Mouse (Mus musculus) hindbrain, embryonic 16.5 days (tissue): ENCODE measurements at regions not wholly inside any gene's neighbourhood (a gene's known extent, or its start where the extent isn't known, plus 50 kb on each side); places are given as distances from the start of the nearest gene placed in this dataset.

Experiments
- ATAC-seq: fragments of 200-750 bp; cut with Nextera tagmentation; 2 replicates; pipeline ENCODE4 v1.8.0; 2017; ENCODE audit warnings: moderate TSS enrichment, moderate library complexity
- H3K27ac ChIP-seq: fragments of 300-500 bp; sonication (generic); 2 replicates; pipeline ENCODE4 v1.5.1; 2014; ENCODE audit warnings: low read depth, mild to moderate bottlenecking, control low read depth, low read length, moderate library complexity
- H3K27me3 ChIP-seq: fragments of 300-500 bp; sonication (generic); replicated peaks from 2 replicates; pipeline ENCODE4 v1.6.1; 2014; ENCODE audit warnings: low read length; ENCODE audit not compliant: control insufficient read depth, insufficient read depth
- H3K36me3 ChIP-seq: fragments of 300-500 bp; sonication (generic); 2 replicates; pipeline ENCODE4 v1.6.1; 2014; ENCODE audit warnings: mild to moderate bottlenecking, low read length, moderate library complexity, mixed read lengths; ENCODE audit not compliant: control insufficient read depth, insufficient read depth
- H3K4me1 ChIP-seq: fragments of 300-500 bp; sonication (generic); 2 replicates; pipeline ENCODE4 v1.6.1; 2014; ENCODE audit warnings: low read depth, low read length; ENCODE audit not compliant: control insufficient read depth, insufficient read depth
- H3K4me2 ChIP-seq: fragments of 300-500 bp; sonication (generic); 2 replicates; pipeline ENCODE4 v1.6.1; 2014; ENCODE audit warnings: mild to moderate bottlenecking, low read length, control low read depth, moderate library complexity
- H3K4me3 ChIP-seq: fragments of 300-500 bp; sonication (generic); 2 replicates; pipeline ENCODE4 v1.5.1; 2014; ENCODE audit warnings: mild to moderate bottlenecking, low read length, control low read depth, moderate library complexity
- H3K9ac ChIP-seq: fragments of 300-500 bp; sonication (generic); 2 replicates; pipeline ENCODE4 v1.6.1; 2014; ENCODE audit warnings: low read depth, mild to moderate bottlenecking, control low read depth, low read length, moderate library complexity
- H3K9me3 ChIP-seq: fragments of 300-500 bp; sonication (generic); 2 replicates; pipeline ENCODE4 v1.6.1; 2014; ENCODE audit warnings: mild to moderate bottlenecking, low read length, moderate library complexity; ENCODE audit not compliant: control insufficient read depth
- WGBS: fragments of 180-500 bp; shearing (Covaris S2); extraction: QIAGEN DNeasy Blood & Tissue Kit; methylation state at CpG from one replicate; pipeline ENCODE4 v1.1.7; 2014; 5-methylcytosine and 5-hydroxymethylcytosine counted together

GRCm38 (mm10) chr4:20988474-20988873, 697.3 kb downstream of the Prdm13 start:
- Histone ChIP-seq H3K27me3 (no peaks in the 10 kb centered on the region), H3K9me3 (no peaks in the 10 kb centered on the region), H3K9ac (no peak overlapping the region), H3K4me3 (no peak overlapping the region), H3K36me3 (no peaks in the 10 kb centered on the region), H3K4me2 (no peak overlapping the region), H3K27ac (no peak overlapping the region), H3K4me1 (no peaks in the 10 kb centered on the region)
- ATAC-seq: peak; percentile 79
- WGBS: 19% methylated on average over 1 of the region's 1 CpGs

GRCm38 (mm10) chr4:20973428-20973827, 712.3 kb downstream of the Prdm13 start:
- Histone ChIP-seq H3K36me3 (no peaks in the 10 kb centered on the region), H3K27me3 (no peaks in the 10 kb centered on the region), H3K4me3 (no peak overlapping the region), H3K4me1 (no peaks in the 10 kb centered on the region), H3K27ac (no peak overlapping the region), H3K9ac (no peak overlapping the region), H3K9me3 (peaks cover 8% of the 10 kb centered on the region), H3K4me2 (no peak overlapping the region)
- 96% methylated on average over 1 of the region's 1 CpGs for WGBS
- no peak for ATAC-seq

- Histone ChIP-seq H3K9me3 (peaks cover 8% of the 10 kb centered on the region), H3K4me2 (no peak overlapping the region), H3K27ac (no peak overlapping the region), H3K4me3 (no peak overlapping the region), H3K9ac (no peak overlapping the region), H3K27me3 (no peaks in the 10 kb centered on the region), H3K4me1 (no peaks in the 10 kb centered on the region), H3K36me3 (no peaks in the 10 kb centered on the region)
- no peak for ATAC-seq
- WGBS: 89% methylated on average over 7 of the region's 7 CpGs
Observed at GRCm38 (mm10) chr4:20972136-20972875, 713.5 kb downstream of the Prdm13 start.

- Histone ChIP-seq H3K4me3 (no peak overlapping the region), H3K9ac (no peak overlapping the region), H3K27ac (no peak overlapping the region), H3K27me3 (no peaks in the 10 kb centered on the region), H3K36me3 (no peaks in the 10 kb centered on the region), H3K9me3 (no peaks in the 10 kb centered on the region), H3K4me1 (no peaks in the 10 kb centered on the region), H3K4me2 (no peak overlapping the region)
- 0 out of 2 replicates have a peak, but pooled peaks have one; percentile 27 for ATAC-seq
- 59% methylated on average over 2 of the region's 2 CpGs for WGBS
Observed at GRCm38 (mm10) chr4:20949696-20950095, 736.1 kb downstream of the Prdm13 start.
